Mouse (Mus musculus) limb, embryonic 12.5 days (tissue): ENCODE data around the gene Gpr39. TPM values are rescaled to one million over a fixed set of nuclear protein-coding genes. Genes with fewer than 3 reads are reported as not detected.

Source experiments
- ATAC-seq: fragments of 200-750 bp; cut with Nextera tagmentation; 2 replicates; pipeline ENCODE4 v1.8.0; 2017; ENCODE audit warnings: low read depth, moderate TSS enrichment; ENCODE audit not compliant: insufficient number of reproducible peaks, insufficient read depth, low FRiP score, low TSS enrichment
- H3K27ac ChIP-seq: fragments of 300-500 bp; sonication (generic); 2 replicates; pipeline ENCODE4 v1.5.1; 2016; ENCODE audit warnings: mild to moderate bottlenecking, moderate library complexity
- H3K27me3 ChIP-seq: fragments of 300-500 bp; sonication (generic); 2 replicates; pipeline ENCODE4 v1.6.1; 2016; ENCODE audit warnings: mild to moderate bottlenecking, moderate library complexity
- H3K36me3 ChIP-seq: fragments of 300-500 bp; sonication (generic); 2 replicates; pipeline ENCODE4 v1.6.1; 2016; ENCODE audit warnings: mild to moderate bottlenecking, moderate library complexity
- H3K4me1 ChIP-seq: fragments of 300-500 bp; sonication (generic); replicated peaks from 2 replicates; pipeline ENCODE4 v1.6.1; 2016
- H3K4me2 ChIP-seq: fragments of 300-500 bp; sonication (generic); 2 replicates; pipeline ENCODE4 v1.6.1; 2016; ENCODE audit warnings: mild to moderate bottlenecking, moderate library complexity
- H3K4me3 ChIP-seq: fragments of 300-500 bp; sonication (generic); replicated peaks from 2 replicates; pipeline ENCODE4 v1.5.1; 2016; ENCODE audit warnings: mild to moderate bottlenecking
- H3K9ac ChIP-seq: fragments of 300-500 bp; sonication (generic); replicated peaks from 2 replicates; pipeline ENCODE4 v1.6.1; 2016; ENCODE audit warnings: mild to moderate bottlenecking, moderate library complexity
- H3K9me3 ChIP-seq: fragments of 300-500 bp; sonication (generic); 2 replicates; pipeline ENCODE4 v1.6.1; 2016; ENCODE audit warnings: mild to moderate bottlenecking, moderate library complexity
- WGBS: fragments of 180-500 bp; shearing (Covaris S2); methylation state at CpG from one replicate; pipeline ENCODE4 v1.1.7; 2016; 5-methylcytosine and 5-hydroxymethylcytosine counted together
- polyA plus RNA-seq: library from polyadenylated mRNA; unstranded; fragments of >200 nt; fragmentation: Nextera tagmentation; extraction: Ambion mirVana; gene quantifications from 2 replicates; pipeline ENCODE4 v1.2.1, GENCODE M21; 2016

Gene Gpr39
- polyA plus RNA-seq, 1 experiment from 2014 or later: not detected

DNA sequence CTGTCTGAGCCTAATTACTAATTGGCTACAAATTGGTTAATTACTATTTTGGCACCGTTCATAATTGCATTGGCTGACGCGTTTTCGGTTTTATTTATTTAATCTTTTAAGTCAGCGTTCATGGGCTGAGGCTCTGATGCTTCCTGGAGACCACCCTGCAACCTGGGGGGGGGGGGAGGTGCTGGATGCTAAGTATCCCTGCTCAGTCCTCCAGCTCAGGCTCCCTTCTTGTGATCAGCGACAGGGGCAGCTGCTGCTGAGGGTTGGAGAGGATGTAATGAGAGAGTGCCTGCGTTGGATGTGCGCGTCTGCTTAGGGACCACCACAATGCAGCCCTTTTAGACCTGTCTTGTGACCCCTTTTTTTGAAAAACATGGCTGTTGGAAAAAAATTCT, 234.1 kb downstream of the Gpr39 start:
- no peak overlapping the region for H3K27ac ChIP-seq
- WGBS: 2% methylated on average over 9 of the region's 9 CpGs
- H3K4me2 ChIP-seq: peak overlapping the region; percentile 96
- no peaks in the 10 kb centered on the region for H3K36me3 ChIP-seq
- peaks cover 41% of the 10 kb centered on the region for H3K27me3 ChIP-seq
- H3K9ac ChIP-seq: no peak overlapping the region
- H3K4me3 ChIP-seq: peak overlapping the region; percentile 53
- peak; percentile 49 for ATAC-seq
- peaks cover 33% of the 10 kb centered on the region for H3K4me1 ChIP-seq
- no peaks in the 10 kb centered on the region for H3K9me3 ChIP-seq

- Histone ChIP-seq H3K4me1 (peaks cover 33% of the 10 kb centered on the region), H3K4me2 (peak overlapping the region; percentile 96), H3K36me3 (no peaks in the 10 kb centered on the region), H3K9me3 (no peaks in the 10 kb centered on the region), H3K27me3 (peaks cover 46% of the 10 kb centered on the region), H3K27ac (no peak overlapping the region), H3K4me3 (peak overlapping the region; percentile 53), H3K9ac (peak overlapping the region; percentile 59)
- peak; percentile 23; the same call in 1 of the 2 replicates for ATAC-seq
- under 1% methylated on average over 35 of the region's 35 CpGs for WGBS
These were observed 234.6 kb downstream of the Gpr39 start for GRCm38 (mm10) chr1:125911337-125911900.

DNA sequence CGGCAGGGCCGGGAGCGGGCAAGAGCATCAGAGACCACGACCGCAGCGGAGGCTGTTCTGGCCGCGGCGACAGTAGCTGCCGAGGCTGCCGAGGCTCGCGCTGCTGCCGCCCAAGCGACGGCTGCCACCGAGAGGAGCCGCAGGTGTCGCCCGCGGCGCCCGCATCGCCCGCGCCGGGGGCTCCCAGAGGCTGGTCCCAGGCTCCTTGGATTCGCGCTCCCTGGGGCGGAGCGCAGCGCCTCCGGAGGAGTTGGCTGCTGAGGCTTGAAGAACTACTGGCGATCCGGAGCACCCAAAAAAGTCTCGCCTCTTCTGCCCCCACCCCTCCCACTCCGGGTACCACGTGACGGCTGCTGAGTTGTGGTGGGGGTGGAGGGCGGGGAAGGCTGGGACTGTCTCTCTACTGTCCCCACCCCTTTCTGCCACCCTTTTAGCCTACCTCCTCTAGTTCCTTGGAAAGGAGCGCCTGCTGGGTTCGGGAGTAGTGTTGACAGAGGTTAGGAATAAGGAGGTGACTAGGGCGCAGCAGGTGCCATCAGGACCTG, 235.2 kb downstream of the Gpr39 start:
- H3K9ac ChIP-seq: peak overlapping the region; percentile 59
- peak overlapping the region; percentile 96 for H3K4me2 ChIP-seq
- H3K4me1 ChIP-seq: peaks cover 33% of the 10 kb centered on the region
- peaks cover 46% of the 10 kb centered on the region for H3K27me3 ChIP-seq
- WGBS: under 1% methylated on average over 43 of the region's 43 CpGs
- H3K36me3 ChIP-seq: no peaks in the 10 kb centered on the region
- peak; percentile 53; the same call in 1 of the 2 replicates for ATAC-seq
- H3K4me3 ChIP-seq: peak overlapping the region; percentile 53
- no peak overlapping the region for H3K27ac ChIP-seq
- H3K9me3 ChIP-seq: no peaks in the 10 kb centered on the region

- Histone ChIP-seq H3K27me3 (peaks cover 46% of the 10 kb centered on the region), H3K36me3 (no peaks in the 10 kb centered on the region), H3K4me2 (peak within 1 kb of the TSS; percentile 96), H3K4me3 (peak within 1 kb of the TSS; percentile 53), H3K4me1 (peaks cover 33% of the 10 kb centered on the region), H3K9ac (peak within 1 kb of the TSS; percentile 59), H3K27ac (no peak within 1 kb of the TSS), H3K9me3 (no peaks in the 10 kb centered on the region)
- no peak for ATAC-seq
- WGBS: 5% methylated on average over 30 of the region's 30 CpGs
These were observed 236.1 kb downstream of the Gpr39 start, which contains the start of gene Lypd1 for GRCm38 (mm10) chr1:125912601-125913600. Gene Lypd1, minus strand, starts transcription at chr1:125913101.

GRCm38 (mm10) chr1:125920696-125921095, 243.9 kb downstream of the Gpr39 start:
- Histone ChIP-seq H3K4me3 (no peak overlapping the region), H3K9ac (no peak overlapping the region), H3K4me1 (no peaks in the 10 kb centered on the region), H3K9me3 (0 out of 2 replicates have a peak, but pooled peaks cover 4% of the 10 kb centered on the region), H3K36me3 (no peaks in the 10 kb centered on the region), H3K27me3 (peaks cover 5% of the 10 kb centered on the region; the same call in 1 of the 2 replicates), H3K27ac (no peak overlapping the region), H3K4me2 (no peak overlapping the region)
- no peak for ATAC-seq
- WGBS: 86% methylated on average over 3 of the region's 3 CpGs

- 74% methylated on average over 2 of the region's 2 CpGs for WGBS
- H3K9ac ChIP-seq: no peak overlapping the region
- no peak for ATAC-seq
These were observed 246.3 kb downstream of the Gpr39 start for GRCm38 (mm10) chr1:125923062-125923461.

More at GRCm38 (mm10) chr1:125923062-125923461, 246.3 kb downstream of the Gpr39 start:
- Histone ChIP-seq H3K9me3 (0 out of 2 replicates have a peak, but pooled peaks cover 4% of the 10 kb centered on the region), H3K36me3 (no peaks in the 10 kb centered on the region), H3K4me3 (no peak overlapping the region), H3K4me1 (no peaks in the 10 kb centered on the region), H3K27me3 (no peaks in the 10 kb centered on the region), H3K4me2 (no peak overlapping the region), H3K27ac (no peak overlapping the region)

Other genes with a start within 250 kb of the Gpr39 start
- gene Actr3, start 241.3 kb upstream of the Gpr39 start, polyA plus RNA-seq: 214 and 231 TPM in 2 replicates
- gene Slc35f5, start 116.4 kb upstream of the Gpr39 start, polyA plus RNA-seq: 33.3 and 36.3 TPM in 2 replicates
- 3.3 and 4.9 TPM in 2 replicates for gene Lypd1, start 236.1 kb downstream of the Gpr39 start, polyA plus RNA-seq